Mouse (Mus musculus): ENCODE data around the gene Vgll4.
"Not testable (repeated sequence)": the region's sequence is repeated elsewhere in the genome, so short reads cannot be mapped to it uniquely, and the experiment has no call there.

The Vgll4 gene

GRCm38 (mm10) chr6:114894548-114895106 is 75.2 kb downstream of the Vgll4 start:
- DNase-seq (ENCODE audit: low read depth, low spot score): peak; percentile 70

GRCm38 (mm10) chr6:114893427-114894209 is 76.2 kb downstream of the Vgll4 start:
- peak; percentile 86 for DNase-seq (ENCODE audit: low read depth, low spot score)

GRCm38 (mm10) chr6:114892363-114892762 is 77.4 kb downstream of the Vgll4 start:
- DNase-seq (ENCODE audit: low read depth, low spot score): peak; percentile 77

GRCm38 (mm10) chr6:114891771-114892170 is 78.0 kb downstream of the Vgll4 start:
- DNase-seq (ENCODE audit: low read depth, low spot score): no peak

- no peak for DNase-seq (ENCODE audit: low read depth, low spot score)
Observed at GRCm38 (mm10) chr6:114891272-114891671, 78.5 kb downstream of the Vgll4 start.

- no peak for DNase-seq (ENCODE audit: low read depth, low spot score)
Observed at GRCm38 (mm10) chr6:114890411-114891115, 79.2 kb downstream of the Vgll4 start.

- not testable (repeated sequence) for DNase-seq (ENCODE audit: low read depth, low spot score)
Observed at GRCm38 (mm10) chr6:114889971-114890370, 79.8 kb downstream of the Vgll4 start.

GRCm38 (mm10) chr6:114888922-114889321 is 80.9 kb downstream of the Vgll4 start:
- DNase-seq (ENCODE audit: low read depth, low spot score): no peak

GRCm38 (mm10) chr6:114886504-114887361 is 83.1 kb downstream of the Vgll4 start:
- no peak for DNase-seq (ENCODE audit: low read depth, low spot score)

- DNase-seq (ENCODE audit: low read depth, low spot score): no peak
Observed at GRCm38 (mm10) chr6:114886012-114886411, 83.8 kb downstream of the Vgll4 start.

GRCm38 (mm10) chr6:114885129-114885528 is 84.7 kb downstream of the Vgll4 start:
- no peak for DNase-seq (ENCODE audit: low read depth, low spot score)

- DNase-seq (ENCODE audit: low read depth, low spot score): peak; percentile 55
Observed at GRCm38 (mm10) chr6:114883261-114883740, 86.5 kb downstream of the Vgll4 start.

- DNase-seq (ENCODE audit: low read depth, low spot score): no peak
Observed at GRCm38 (mm10) chr6:114882675-114883074, 87.1 kb downstream of the Vgll4 start.

GRCm38 (mm10) chr6:114882212-114882611 is 87.6 kb downstream of the Vgll4 start:
- DNase-seq (ENCODE audit: low read depth, low spot score): no peak

GRCm38 (mm10) chr6:114880798-114881197 is 89.0 kb downstream of the Vgll4 start:
- DNase-seq (ENCODE audit: low read depth, low spot score): no peak

GRCm38 (mm10) chr6:114878841-114879520 is 90.8 kb downstream of the Vgll4 start:
- no peak for DNase-seq (ENCODE audit: low read depth, low spot score)

- no peak for DNase-seq (ENCODE audit: low read depth, low spot score)
Observed at GRCm38 (mm10) chr6:114876546-114876945, 93.2 kb downstream of the Vgll4 start.

- no peak for DNase-seq (ENCODE audit: low read depth, low spot score)
Observed at GRCm38 (mm10) chr6:114876033-114876432, 93.8 kb downstream of the Vgll4 start.

- DNase-seq (ENCODE audit: low read depth, low spot score): peak; percentile 83
Observed at GRCm38 (mm10) chr6:114875018-114875558, 94.7 kb downstream of the Vgll4 start.

GRCm38 (mm10) chr6:114874138-114874928 is 95.5 kb downstream of the Vgll4 start:
- peak; percentile 37 for DNase-seq (ENCODE audit: low read depth, low spot score)
